Mouse (Mus musculus) limb, embryonic 12.5 days (tissue): ENCODE measurements around the gene Cse1l. TPM values are rescaled to one million over a fixed set of nuclear protein-coding genes. Genes with fewer than 3 reads are reported as not detected.

Experiments used
- ATAC-seq: fragments of 200-750 bp; cut with Nextera tagmentation; 2 replicates; pipeline ENCODE4 v1.8.0; 2017; ENCODE audit warnings: low read depth, moderate TSS enrichment; ENCODE audit not compliant: insufficient number of reproducible peaks, insufficient read depth, low FRiP score, low TSS enrichment
- H3K27ac ChIP-seq: fragments of 300-500 bp; sonication (generic); 2 replicates; pipeline ENCODE4 v1.5.1; 2016; ENCODE audit warnings: mild to moderate bottlenecking, moderate library complexity
- H3K27me3 ChIP-seq: fragments of 300-500 bp; sonication (generic); 2 replicates; pipeline ENCODE4 v1.6.1; 2016; ENCODE audit warnings: mild to moderate bottlenecking, moderate library complexity
- H3K36me3 ChIP-seq: fragments of 300-500 bp; sonication (generic); 2 replicates; pipeline ENCODE4 v1.6.1; 2016; ENCODE audit warnings: mild to moderate bottlenecking, moderate library complexity
- H3K4me1 ChIP-seq: fragments of 300-500 bp; sonication (generic); replicated peaks from 2 replicates; pipeline ENCODE4 v1.6.1; 2016
- H3K4me2 ChIP-seq: fragments of 300-500 bp; sonication (generic); 2 replicates; pipeline ENCODE4 v1.6.1; 2016; ENCODE audit warnings: mild to moderate bottlenecking, moderate library complexity
- H3K4me3 ChIP-seq: fragments of 300-500 bp; sonication (generic); replicated peaks from 2 replicates; pipeline ENCODE4 v1.5.1; 2016; ENCODE audit warnings: mild to moderate bottlenecking
- H3K9ac ChIP-seq: fragments of 300-500 bp; sonication (generic); replicated peaks from 2 replicates; pipeline ENCODE4 v1.6.1; 2016; ENCODE audit warnings: mild to moderate bottlenecking, moderate library complexity
- H3K9me3 ChIP-seq: fragments of 300-500 bp; sonication (generic); 2 replicates; pipeline ENCODE4 v1.6.1; 2016; ENCODE audit warnings: mild to moderate bottlenecking, moderate library complexity
- WGBS: fragments of 180-500 bp; shearing (Covaris S2); methylation state at CpG from one replicate; pipeline ENCODE4 v1.1.7; 2016; 5-methylcytosine and 5-hydroxymethylcytosine counted together
- polyA plus RNA-seq: library from polyadenylated mRNA; unstranded; fragments of >200 nt; fragmentation: Nextera tagmentation; extraction: Ambion mirVana; gene quantifications from 2 replicates; pipeline ENCODE4 v1.2.1, GENCODE M21; 2016

Gene Cse1l
- polyA plus RNA-seq, 1 experiment from 2014 or later = 169 TPM

DNA sequence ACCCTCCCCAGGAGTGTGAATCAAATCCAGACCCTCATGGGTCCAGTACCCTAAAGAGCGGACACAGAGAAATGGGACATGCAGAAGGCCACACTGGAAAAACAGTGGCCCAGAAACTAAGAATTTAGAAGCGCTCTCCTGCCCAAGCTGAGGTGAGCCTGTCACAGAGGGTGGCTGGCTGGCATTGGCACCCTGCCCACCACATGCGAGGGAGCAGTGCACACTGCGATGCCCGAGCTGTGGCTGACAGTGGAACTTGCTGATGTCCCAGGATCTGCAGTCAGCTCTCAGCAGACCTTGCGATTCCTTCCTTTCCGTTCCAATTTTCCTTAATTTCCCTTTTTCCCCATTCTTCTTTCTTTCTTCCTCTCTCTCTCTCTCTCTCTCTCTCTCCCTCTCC is 20.8 kb upstream of the Cse1l start:
- H3K9me3 ChIP-seq = no peaks in the 10 kb centered on the region

GRCm38 (mm10) chr2:166885619-166886018 is 20.2 kb upstream of the Cse1l start:
- no peak for ATAC-seq
- Histone ChIP-seq H3K4me1 (no peaks in the 10 kb centered on the region), H3K36me3 (peaks cover 29% of the 10 kb centered on the region), H3K27ac (0 out of 2 replicates have a peak overlapping the region, but pooled peaks have one; percentile 17), H3K27me3 (no peaks in the 10 kb centered on the region), H3K4me2 (no peak overlapping the region), H3K9me3 (no peaks in the 10 kb centered on the region), H3K4me3 (no peak overlapping the region), H3K9ac (no peak overlapping the region; the same call in 1 of the 2 replicates)
- WGBS = 64% methylated on average over 10 of the region's 10 CpGs

More for the DNA sequence above, 20.8 kb upstream of the Cse1l start:
- Histone ChIP-seq H3K27ac (no peak overlapping the region), H3K4me2 (no peak overlapping the region), H3K4me1 (no peaks in the 10 kb centered on the region), H3K36me3 (peaks cover 24% of the 10 kb centered on the region), H3K9ac (no peak overlapping the region), H3K4me3 (no peak overlapping the region), H3K27me3 (no peaks in the 10 kb centered on the region)
- no peak for ATAC-seq
- 91% methylated on average over 7 of the region's 7 CpGs for WGBS

GRCm38 (mm10) chr2:166886231-166886630 is 19.6 kb upstream of the Cse1l start:
- no peak for ATAC-seq
- Histone ChIP-seq H3K4me2 (no peak overlapping the region), H3K9me3 (no peaks in the 10 kb centered on the region), H3K4me1 (no peaks in the 10 kb centered on the region), H3K9ac (no peak overlapping the region), H3K27ac (no peak overlapping the region), H3K36me3 (peaks cover 28% of the 10 kb centered on the region), H3K27me3 (no peaks in the 10 kb centered on the region), H3K4me3 (no peak overlapping the region)
- 90% methylated on average over 3 of the region's 3 CpGs for whole genome bisulfite sequencing

DNA sequence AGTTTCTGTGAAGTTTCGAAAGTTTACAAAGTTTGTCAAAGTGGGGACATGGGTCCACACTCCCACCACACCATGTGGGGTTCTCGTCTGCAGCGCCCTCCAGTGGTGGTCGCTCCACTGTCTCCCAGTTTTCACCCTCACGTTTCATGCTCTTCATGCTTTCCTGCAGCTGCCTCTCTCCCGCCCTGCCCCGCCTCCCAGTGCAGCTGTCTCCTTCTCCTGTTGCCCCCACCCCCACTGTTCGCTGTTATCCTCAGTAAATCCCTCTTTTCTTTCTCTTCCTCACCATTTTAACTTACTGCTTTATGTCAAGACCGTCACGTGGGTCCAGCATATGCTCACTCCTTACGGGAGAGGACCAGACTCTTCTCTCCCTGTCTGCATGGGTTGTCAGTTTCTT is 18.0 kb upstream of the Cse1l start:
- Histone ChIP-seq H3K27ac (no peak overlapping the region), H3K36me3 (peaks cover 36% of the 10 kb centered on the region), H3K9me3 (no peaks in the 10 kb centered on the region), H3K9ac (no peak overlapping the region), H3K4me3 (no peak overlapping the region), H3K27me3 (no peaks in the 10 kb centered on the region), H3K4me1 (no peaks in the 10 kb centered on the region), H3K4me2 (no peak overlapping the region)
- 36% methylated on average over 11 of the region's 11 CpGs for WGBS
- ATAC-seq = no peak

DNA sequence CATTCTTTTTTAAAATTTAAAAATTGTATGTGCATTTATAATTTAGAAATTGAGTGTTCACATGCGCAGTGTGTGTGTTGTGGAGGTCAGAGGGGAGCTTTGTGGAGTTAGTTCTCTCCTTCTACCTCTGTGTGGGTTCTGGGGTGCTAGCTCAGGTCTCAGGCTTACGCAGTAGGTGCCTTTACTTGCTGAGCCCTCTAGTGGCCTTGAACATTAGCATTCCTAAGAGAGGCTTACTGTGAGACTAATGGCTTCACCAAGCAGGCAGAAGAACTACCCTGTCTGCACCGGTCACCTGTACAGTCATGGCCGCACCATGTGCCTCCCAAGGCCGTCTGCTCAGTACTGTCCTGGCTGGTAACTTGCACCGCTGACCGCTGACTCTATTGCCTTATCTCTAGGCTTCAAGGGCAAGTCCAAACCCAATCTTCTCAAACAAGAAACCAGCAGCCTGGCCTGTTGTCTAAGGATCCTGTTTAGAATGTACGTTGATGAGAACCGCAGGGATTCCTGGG is 14.4 kb upstream of the Cse1l start:
- WGBS = 79% methylated on average over 9 of the region's 9 CpGs
- no peak for ATAC-seq
- H3K9ac ChIP-seq = no peak overlapping the region
- H3K4me3 ChIP-seq = no peak overlapping the region
- H3K27me3 ChIP-seq = no peaks in the 10 kb centered on the region
- H3K9me3 ChIP-seq = no peaks in the 10 kb centered on the region
- no peak overlapping the region for H3K27ac ChIP-seq
- peaks cover 6% of the 10 kb centered on the region for H3K4me1 ChIP-seq
- no peak overlapping the region for H3K4me2 ChIP-seq
- H3K36me3 ChIP-seq = peaks cover 46% of the 10 kb centered on the region

DNA sequence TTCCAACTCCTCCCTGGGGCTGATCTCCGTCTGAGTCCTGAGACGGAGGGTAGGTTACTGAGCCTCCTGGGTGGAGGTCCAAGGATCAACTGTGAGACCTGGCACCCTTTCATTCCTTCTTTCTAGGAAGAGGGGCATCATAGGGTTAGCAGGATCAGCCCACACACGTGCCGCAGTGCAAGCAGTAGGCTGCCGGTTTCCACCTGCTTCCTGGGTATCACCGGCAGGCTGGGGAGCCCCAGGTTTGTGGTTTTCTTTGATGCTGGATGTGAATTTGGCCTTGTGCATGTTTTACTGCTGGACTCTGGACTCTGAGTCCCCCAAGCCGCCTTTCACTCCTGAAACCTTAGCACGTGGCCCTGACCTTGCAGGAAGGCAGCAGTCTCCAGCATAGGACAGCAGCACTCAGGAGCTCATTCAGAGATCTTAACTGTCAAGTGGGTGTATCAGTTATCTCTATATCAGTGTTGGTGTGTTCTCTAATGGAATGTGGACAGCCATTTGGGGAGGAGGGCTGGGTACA is 13.6 kb upstream of the Cse1l start:
- ATAC-seq = no peak
- Histone ChIP-seq H3K36me3 (peaks cover 46% of the 10 kb centered on the region), H3K4me3 (no peak overlapping the region), H3K27ac (no peak overlapping the region), H3K27me3 (no peaks in the 10 kb centered on the region), H3K9me3 (no peaks in the 10 kb centered on the region), H3K4me2 (no peak overlapping the region), H3K4me1 (peaks cover 6% of the 10 kb centered on the region), H3K9ac (no peak overlapping the region)
- WGBS = 91% methylated on average over 8 of the region's 8 CpGs

DNA sequence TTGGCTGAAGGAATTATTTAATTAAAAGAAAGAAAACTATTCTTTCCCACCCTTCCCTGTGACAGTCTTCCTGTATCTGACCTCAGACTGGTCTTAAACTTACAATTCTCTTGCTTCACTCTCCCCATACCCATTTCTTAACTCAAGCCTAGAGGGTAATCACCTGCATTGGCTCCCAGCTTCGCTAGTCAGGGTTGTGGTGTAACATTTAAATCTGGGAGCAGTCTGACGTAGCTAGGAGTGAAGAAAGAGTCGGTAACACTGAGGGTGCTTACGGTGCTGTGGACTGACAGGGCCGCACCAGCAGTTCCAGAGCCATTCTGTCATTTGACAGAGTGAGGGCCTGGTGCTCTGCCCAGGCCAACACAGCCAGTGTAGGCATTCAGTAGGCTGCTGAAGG is 12.8 kb upstream of the Cse1l start:
- no peak overlapping the region for H3K27ac ChIP-seq
- H3K27me3 ChIP-seq = no peaks in the 10 kb centered on the region
- no peak overlapping the region for H3K4me2 ChIP-seq
- H3K9me3 ChIP-seq = no peaks in the 10 kb centered on the region
- no peak overlapping the region for H3K9ac ChIP-seq
- no peak overlapping the region for H3K4me3 ChIP-seq
- H3K36me3 ChIP-seq = peaks cover 46% of the 10 kb centered on the region
- ATAC-seq = no peak
- WGBS = 92% methylated on average over 5 of the region's 5 CpGs
- H3K4me1 ChIP-seq = peaks cover 6% of the 10 kb centered on the region

DNA sequence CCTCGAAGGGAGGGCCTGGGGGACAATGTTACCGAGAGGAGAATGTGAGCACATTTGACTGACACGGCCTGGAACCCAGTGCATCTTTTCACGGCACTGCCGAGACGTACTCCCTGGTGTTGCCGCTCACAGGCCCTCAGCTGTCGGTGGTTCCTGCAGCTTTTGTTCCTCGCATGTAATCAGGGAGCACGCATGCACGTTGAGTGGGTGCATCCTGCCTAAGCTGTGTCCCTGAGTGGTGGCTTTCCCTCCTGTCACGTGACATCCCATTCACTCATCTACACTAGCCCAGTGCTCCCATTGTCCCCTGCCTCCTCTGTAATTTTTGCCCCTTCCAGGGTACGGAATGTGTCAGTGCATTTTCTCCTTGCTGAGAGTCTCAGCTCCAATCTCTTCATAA is 9.5 kb upstream of the Cse1l start:
- no peaks in the 10 kb centered on the region for H3K9me3 ChIP-seq
- no peak overlapping the region for H3K27ac ChIP-seq
- WGBS = 84% methylated on average over 13 of the region's 13 CpGs
- no peak overlapping the region for H3K4me3 ChIP-seq
- no peak overlapping the region for H3K9ac ChIP-seq
- H3K4me1 ChIP-seq = peaks cover 6% of the 10 kb centered on the region
- H3K27me3 ChIP-seq = no peaks in the 10 kb centered on the region
- H3K36me3 ChIP-seq = peaks cover 34% of the 10 kb centered on the region
- no peak for ATAC-seq
- H3K4me2 ChIP-seq = no peak overlapping the region

GRCm38 (mm10) chr2:166896974-166897373 is 8.9 kb upstream of the Cse1l start:
- no peaks in the 10 kb centered on the region for H3K27me3 ChIP-seq
- no peak overlapping the region for H3K9ac ChIP-seq
- no peak overlapping the region for H3K4me3 ChIP-seq
- ATAC-seq = no peak
- 93% methylated on average over 12 of the region's 12 CpGs for WGBS
- peaks cover 6% of the 10 kb centered on the region for H3K4me1 ChIP-seq
- H3K36me3 ChIP-seq = peaks cover 28% of the 10 kb centered on the region
- no peaks in the 10 kb centered on the region for H3K9me3 ChIP-seq
- no peak overlapping the region for H3K27ac ChIP-seq
- H3K4me2 ChIP-seq = no peak overlapping the region

DNA sequence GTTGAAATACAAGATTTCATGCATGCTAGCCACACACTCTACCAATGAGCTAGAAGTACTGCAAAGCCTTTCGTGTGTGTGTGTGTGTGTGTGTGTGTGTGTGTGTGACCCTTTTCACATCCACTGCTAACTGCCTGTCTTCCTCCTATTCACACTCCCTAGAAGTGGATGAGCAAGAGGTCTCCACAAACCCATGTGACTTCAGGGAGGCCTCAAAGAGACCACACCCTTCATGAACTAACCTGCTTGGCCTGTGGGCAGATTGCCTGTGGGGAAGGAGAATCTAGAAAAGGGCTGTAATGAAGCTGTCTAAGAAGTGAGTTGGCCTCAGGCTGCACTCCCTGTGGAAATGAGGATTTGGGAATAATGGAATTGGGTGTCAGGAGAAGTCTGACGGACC is 6.7 kb upstream of the Cse1l start:
- Histone ChIP-seq H3K4me2 (no peak overlapping the region), H3K27me3 (no peaks in the 10 kb centered on the region), H3K4me3 (no peak overlapping the region), H3K4me1 (peaks cover 6% of the 10 kb centered on the region), H3K9me3 (no peaks in the 10 kb centered on the region), H3K9ac (no peak overlapping the region), H3K36me3 (peaks cover 8% of the 10 kb centered on the region), H3K27ac (no peak overlapping the region)
- ATAC-seq = no peak
- WGBS = 86% methylated on average over 2 of the region's 2 CpGs

DNA sequence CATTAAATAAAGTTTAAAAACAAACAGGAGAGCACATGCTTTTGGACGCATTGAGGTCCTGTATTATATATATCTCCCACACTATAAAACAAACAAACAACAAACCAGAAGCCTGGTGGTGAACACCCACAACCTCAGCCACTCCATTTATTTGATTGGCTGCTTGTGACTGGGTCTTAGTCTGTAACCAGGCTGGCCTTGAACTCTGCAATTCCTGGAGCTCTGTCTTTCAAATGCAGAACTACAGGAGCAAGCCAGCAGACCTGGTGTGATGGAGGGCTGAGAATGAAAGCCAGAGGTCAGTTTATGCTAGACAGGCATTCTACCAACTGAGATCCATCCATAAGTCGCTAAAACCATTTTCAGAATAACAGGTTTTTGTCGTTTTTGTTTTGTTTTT is 6.1 kb upstream of the Cse1l start:
- Histone ChIP-seq H3K9me3 (no peaks in the 10 kb centered on the region), H3K36me3 (peaks cover 2% of the 10 kb centered on the region; the same call in 1 of the 2 replicates), H3K4me2 (no peak overlapping the region), H3K27ac (no peak overlapping the region), H3K27me3 (no peaks in the 10 kb centered on the region), H3K9ac (no peak overlapping the region), H3K4me1 (peaks cover 3% of the 10 kb centered on the region), H3K4me3 (no peak overlapping the region)
- 68% methylated on average over 3 of the region's 3 CpGs for WGBS
- ATAC-seq = no peak

- ATAC-seq = no peak
- H3K4me3 ChIP-seq = no peak overlapping the region
- H3K27me3 ChIP-seq = no peaks in the 10 kb centered on the region
- H3K9ac ChIP-seq = no peak overlapping the region
- H3K4me2 ChIP-seq = no peak overlapping the region
- H3K27ac ChIP-seq = no peak overlapping the region
- WGBS = 84% methylated on average over 8 of the region's 8 CpGs
- no peaks in the 10 kb centered on the region for H3K36me3 ChIP-seq
- no peaks in the 10 kb centered on the region for H3K9me3 ChIP-seq
- no peaks in the 10 kb centered on the region for H3K4me1 ChIP-seq
Observed at GRCm38 (mm10) chr2:166900792-166901505, 4.9 kb upstream of the Cse1l start.
